Mouse (Mus musculus) liver, postnatal 0 days (tissue): ENCODE measurements at regions not wholly inside any gene's neighbourhood (a gene's known extent, or its start where the extent isn't known, plus 50 kb on each side); places are given as distances from the start of the nearest gene placed in this dataset.

Experiments
- CTCF ChIP-seq: sonication (generic); IDR thresholded peaks from 2 replicates; pipeline ENCODE4 v1.5.1; 2016; ENCODE audit warnings: antibody characterized with exemption, low read depth
- EP300 ChIP-seq: IDR thresholded peaks from 2 replicates; pipeline ENCODE4 v1.6.1; 2016; ENCODE audit warnings: antibody characterized with exemption, low read depth, mild to moderate bottlenecking

DNA sequence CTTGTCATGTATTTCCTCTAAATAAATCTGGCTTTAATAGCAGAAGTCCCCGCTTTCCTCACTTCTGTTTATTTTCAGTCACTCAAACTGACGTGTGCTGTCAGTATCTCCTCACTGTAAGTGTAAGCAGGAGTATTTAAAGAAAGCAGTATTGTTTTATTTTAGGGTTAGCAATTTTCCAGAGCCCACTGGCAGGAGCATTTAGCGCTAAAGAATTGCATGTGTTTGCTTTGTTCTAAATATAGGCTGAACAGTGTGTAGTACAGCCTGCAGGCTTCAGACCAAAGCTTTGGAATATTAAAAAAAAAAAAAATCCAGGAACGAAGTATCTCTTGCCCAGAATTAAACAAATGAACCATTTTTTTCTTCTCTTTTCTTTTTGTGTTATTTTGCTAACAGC lies 277.5 kb upstream of the Bmp2 start:
- no peak for TF ChIP-seq CTCF
- no peak for TF ChIP-seq EP300
